In genomic region chr17:30950780-30951179, GRCm38 (mm10) we compare ENCODE assay signal across 8 mouse cellular contexts. TPM values are rescaled to one million over a fixed set of nuclear protein-coding genes. Genes with fewer than 3 reads are reported as not detected.
DNase-seq lines count a peak whose midpoint lies in the region; ATAC-seq and TF ChIP-seq lines count a peak whose summit lies in the region.

No protein-coding gene starts in this region.

- H3K27me3 ChIP-seq in kidney, adult 2 months (replicated peaks; ENCODE audit: control insufficient read depth, insufficient read depth, low read length): no peaks in the 10 kb centered on the region
- H3K27me3 ChIP-seq in kidney, embryonic 15.5 days: peaks cover 23% of the 10 kb centered on the region
- no peaks in the 10 kb centered on the region for H3K27me3 ChIP-seq in limb, embryonic 11.5 days (ENCODE audit: control insufficient read depth, insufficient read depth, low read length)

- H3K4me1 ChIP-seq in kidney, adult 2 months (ENCODE audit: control insufficient read depth, insufficient read depth, low read length): no peaks in the 10 kb centered on the region
- H3K4me1 ChIP-seq in kidney, embryonic 15.5 days: no peaks in the 10 kb centered on the region
- H3K4me1 ChIP-seq in limb, embryonic 11.5 days (ENCODE audit: control insufficient read depth, insufficient read depth, low read length): 0 out of 2 replicates have a peak, but pooled peaks cover 2% of the 10 kb centered on the region

- no peak for TF ChIP-seq POLR2A in kidney, adult 2 months (IDR thresholded peaks at IDR 0.05; ENCODE audit: low read depth, low read length)

- peak; percentile 62 for DNase-seq in kidney, adult 2 months
- DNase-seq in ZHBTc4 (ENCODE audit: low read depth, low spot score): peak; percentile 64
- peak; percentile 90 to 94 for DNase-seq in cerebellum, postnatal 10 days
- DNase-seq in induced T-regulatory cell, adult 2 months (ENCODE audit: low read depth): peak; percentile 82
- DNase-seq in limb, embryonic 11.5 days (ENCODE audit: low spot score): peak; percentile 87
- DNase-seq in right cerebral cortex, adult 2 months (ENCODE audit: low spot score in 2 of 2): peak; percentile 82 to 85

- WGBS in kidney, adult 2 months: 1% methylated on average over 7 of the region's 7 CpGs
- WGBS in kidney, embryonic 15.5 days: 6% methylated on average over 7 of the region's 7 CpGs
- WGBS in limb, embryonic 11.5 days: 7% methylated on average over 7 of the region's 7 CpGs

- H3K4me2 ChIP-seq in kidney, embryonic 15.5 days: no peak overlapping the region
- H3K4me2 ChIP-seq in limb, embryonic 11.5 days (ENCODE audit: low read depth, severe bottlenecking): no peak overlapping the region

- TF ChIP-seq CTCF in kidney, adult 2 months (conservative IDR thresholded peaks at IDR 0.05; ENCODE audit: insufficient read depth, insufficient read length, low read depth, low read length): peak; percentile 40; the same call in 1 of the 2 replicates

- no peak overlapping the region for H3K27ac ChIP-seq in kidney, adult 2 months (ENCODE audit: insufficient read depth, low read depth, low read length)
- no peak overlapping the region for H3K27ac ChIP-seq in kidney, embryonic 15.5 days
- no peak overlapping the region for H3K27ac ChIP-seq in limb, embryonic 11.5 days (replicated peaks; ENCODE audit: low read depth, low read length)

- no peaks in the 10 kb centered on the region for H3K36me3 ChIP-seq in kidney, adult 2 months (ENCODE audit: control insufficient read depth, insufficient read depth, low read length)
- H3K36me3 ChIP-seq in kidney, embryonic 15.5 days: no peaks in the 10 kb centered on the region
- H3K36me3 ChIP-seq in limb, embryonic 11.5 days (ENCODE audit: control insufficient read depth, insufficient read depth, low read length): no peaks in the 10 kb centered on the region

- H3K9me3 ChIP-seq in kidney, embryonic 15.5 days (replicated peaks): no peaks in the 10 kb centered on the region
- H3K9me3 ChIP-seq in limb, embryonic 11.5 days (ENCODE audit: control insufficient read depth, low read length): no peaks in the 10 kb centered on the region

- no peak for ATAC-seq in kidney, embryonic 15.5 days (replicated peaks; ENCODE audit: low FRiP score)
- ATAC-seq in limb, embryonic 11.5 days (ENCODE audit: insufficient number of reproducible peaks, low FRiP score, low TSS enrichment, low read depth): no peak
- no peak for ATAC-seq in megakaryocyte-erythroid progenitor cell, adult 5-6 weeks (replicated peaks; ENCODE audit: low FRiP score, low TSS enrichment, poor library complexity, severe bottlenecking)

- H3K4me3 ChIP-seq in kidney, adult 2 months (ENCODE audit: insufficient read depth, low read depth, low read length): no peak overlapping the region
- H3K4me3 ChIP-seq in kidney, embryonic 15.5 days (replicated peaks): no peak overlapping the region
- H3K4me3 ChIP-seq in limb, embryonic 11.5 days (ENCODE audit: low read depth, low read length): no peak overlapping the region

- no peak overlapping the region for H3K9ac ChIP-seq in kidney, embryonic 15.5 days
- H3K9ac ChIP-seq in limb, embryonic 11.5 days (ENCODE audit: low read length): no peak overlapping the region

RNA-seq across cellular contexts. Expression of gene Umodl1, which starts 3.7 kb away (rescaled TPM):
- polyA plus RNA-seq in kidney, adult 2 months (2012; rRNA removed): not detected in 2 replicates
- polyA plus RNA-seq in kidney, embryonic 15.5 days (2015; fragmentation: Nextera tagmentation; extraction: Ambion mirVana): 0.03 and 0.08 TPM in 2 replicates
- polyA plus RNA-seq in limb, embryonic 11.5 days (2014; fragmentation: Nextera tagmentation; extraction: Ambion mirVana): 0.09 TPM in 1 of 2 replicates, not detected in the other
- not detected in 2 replicates for total RNA-seq in megakaryocyte-erythroid progenitor cell, adult 5-6 weeks (2014; fragmentation: Nextera tagmentation)
- total RNA-seq in megakaryocyte-erythroid progenitor cell, adult 5-6 weeks (2017): not detected in 2 replicates

RNA-seq across cellular contexts. Expression of gene Glp1r, which starts 49.2 kb away (rescaled TPM):
- polyA plus RNA-seq in kidney, adult 2 months (2012; rRNA removed): 0.27 and 0.48 TPM in 2 replicates
- polyA plus RNA-seq in kidney, embryonic 15.5 days (2015; fragmentation: Nextera tagmentation; extraction: Ambion mirVana): 0.28 and 0.42 TPM in 2 replicates
- polyA plus RNA-seq in limb, embryonic 11.5 days (2014; fragmentation: Nextera tagmentation; extraction: Ambion mirVana): not detected in 2 replicates
- total RNA-seq in megakaryocyte-erythroid progenitor cell, adult 5-6 weeks (2014; fragmentation: Nextera tagmentation): not detected in 2 replicates
- total RNA-seq in megakaryocyte-erythroid progenitor cell, adult 5-6 weeks (2017): not detected in 2 replicates
